Mouse (Mus musculus): ENCODE results near the gene 1110008L16Rik.
"Not testable (repeated sequence)": the region's sequence is repeated elsewhere in the genome, so short reads cannot be mapped to it uniquely, and the experiment has no call there.

The 1110008L16Rik gene

DNA sequence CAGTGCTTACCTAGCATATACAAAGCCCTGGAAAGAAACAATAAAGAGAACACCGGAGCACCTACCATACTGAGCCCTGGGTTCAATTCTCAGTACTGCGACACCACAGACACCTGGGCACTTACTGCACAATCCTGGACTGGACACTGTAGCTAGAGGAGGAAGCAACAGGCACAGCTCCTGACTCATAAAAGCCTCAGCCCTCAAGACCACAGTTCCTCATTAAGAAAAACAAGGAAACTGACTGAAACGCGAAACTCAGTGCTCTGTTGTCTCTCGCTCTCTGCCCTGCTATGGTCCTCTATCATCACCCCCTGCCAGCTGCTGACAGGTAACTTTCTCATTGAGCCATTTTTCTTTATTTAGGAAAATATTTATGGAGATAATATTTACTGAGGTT, at the start of gene 1110008L16Rik:
1110008L16Rik (plus strand) TSS at position 242 of the 400 bp plus-strand sequence.
- DNase-seq (ENCODE audit: inconsistent ontology term): no peak

DNA sequence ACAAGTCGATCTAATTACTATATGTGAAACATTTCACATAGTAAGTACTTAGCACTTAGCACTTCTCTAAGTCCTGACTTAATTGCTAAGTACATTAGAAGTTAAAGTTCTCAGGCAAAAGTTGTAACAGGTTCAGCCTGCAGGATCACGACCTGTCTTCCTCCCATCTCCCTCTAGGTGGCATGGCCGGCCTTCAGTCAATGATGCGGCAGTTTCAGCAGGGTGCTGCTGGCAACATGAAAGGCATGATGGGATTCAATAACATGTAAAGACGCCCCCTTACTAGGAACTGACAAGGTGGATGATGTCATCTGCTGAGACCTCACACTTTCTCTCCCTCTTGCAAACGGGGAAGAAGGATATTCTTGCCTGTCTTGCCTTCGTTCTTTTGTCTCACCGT, 37.4 kb upstream of the 1110008L16Rik start:
- DNase-seq (ENCODE audit: inconsistent ontology term): not testable (repeated sequence)

- not testable (repeated sequence) for DNase-seq (ENCODE audit: inconsistent ontology term)
Observed at GRCm38 (mm10) chr12:55263385-55263784, 36.0 kb upstream of the 1110008L16Rik start.

GRCm38 (mm10) chr12:55272243-55272642, 27.1 kb upstream of the 1110008L16Rik start:
- DNase-seq (ENCODE audit: inconsistent ontology term): no peak

DNA sequence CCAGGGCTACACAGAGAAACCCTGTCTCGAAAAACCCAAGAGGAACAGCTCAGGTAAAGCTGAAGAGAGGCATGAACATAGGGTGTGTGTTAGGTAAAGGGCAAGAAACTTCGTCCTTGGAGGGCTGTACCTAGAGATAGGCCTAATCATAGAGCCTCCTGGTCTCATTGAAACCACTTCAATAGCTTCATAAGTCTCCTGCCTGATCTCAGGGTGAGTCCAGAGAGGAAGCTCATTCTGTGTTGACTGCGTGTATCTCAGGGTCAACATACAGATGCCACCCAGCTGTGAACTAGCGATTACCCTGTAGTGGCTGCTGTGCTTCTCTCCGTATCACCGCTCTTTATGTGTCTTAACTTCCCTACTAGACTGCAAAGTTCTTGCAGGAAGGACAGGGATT, 21.8 kb upstream of the 1110008L16Rik start:
- DNase-seq (ENCODE audit: inconsistent ontology term): not testable (repeated sequence)

DNA sequence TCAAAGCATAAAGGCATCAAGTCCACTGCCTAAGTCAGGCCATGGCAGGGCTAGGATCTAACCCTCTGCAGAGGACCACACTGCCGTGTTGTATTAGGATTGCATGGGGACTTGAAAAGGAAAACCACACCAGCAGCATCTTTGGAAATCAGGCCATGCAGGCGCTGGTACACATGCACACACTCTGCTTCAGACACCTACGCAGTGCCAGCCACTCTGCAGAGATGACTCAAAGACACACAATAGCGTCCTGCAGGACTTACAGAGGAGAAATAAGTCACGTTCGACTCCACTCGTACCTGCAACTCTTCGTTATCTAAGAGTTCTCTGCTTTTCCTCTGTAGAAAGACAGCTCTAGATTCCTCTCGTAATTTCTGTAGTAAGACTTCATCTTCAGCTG, 1.3 kb upstream of the 1110008L16Rik start:
- no peak for DNase-seq (ENCODE audit: inconsistent ontology term)

- DNase-seq (ENCODE audit: inconsistent ontology term): no peak
Observed at GRCm38 (mm10) chr12:55300820-55301351, 1.5 kb downstream of the 1110008L16Rik start.

DNA sequence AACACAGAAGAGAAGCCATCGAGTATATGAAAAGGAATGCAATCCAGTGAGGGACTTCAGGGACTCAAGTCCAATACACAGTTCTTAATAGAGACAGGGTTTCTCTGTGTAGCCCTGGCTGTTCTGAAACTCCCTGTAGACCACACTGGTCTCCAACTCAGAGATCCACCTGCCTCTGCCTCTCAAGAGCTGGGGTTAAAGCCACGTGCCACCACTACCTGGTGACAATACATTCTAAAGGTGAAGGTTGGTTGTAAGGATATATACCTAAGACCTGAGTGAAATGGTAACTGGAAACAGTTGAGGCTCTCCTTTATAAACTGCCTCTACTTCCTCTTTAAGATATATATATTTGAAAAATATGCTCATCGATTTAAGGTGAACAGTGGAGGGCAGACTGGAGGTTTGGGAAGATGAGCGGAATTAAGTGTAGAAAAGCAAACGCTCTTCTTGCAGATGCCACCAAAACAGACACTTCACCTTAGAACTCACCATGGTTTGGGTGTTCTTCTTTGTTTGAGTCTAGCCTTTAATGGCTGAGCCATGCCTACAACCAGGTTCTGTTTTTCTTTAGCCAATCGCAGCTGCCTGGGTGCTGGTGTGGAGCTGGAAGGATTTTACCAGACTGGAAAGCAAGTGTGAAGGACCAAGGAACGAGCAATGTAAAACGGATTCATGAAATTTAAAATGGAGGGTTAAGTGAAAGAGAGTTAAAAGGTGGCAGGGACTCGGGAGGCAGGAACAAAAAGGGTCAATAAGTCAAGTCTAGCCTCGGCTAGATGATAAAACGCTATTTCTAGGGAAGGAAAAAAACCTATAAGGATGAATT, 2.3 kb downstream of the 1110008L16Rik start:
- DNase-seq (ENCODE audit: inconsistent ontology term): peak; percentile 19

GRCm38 (mm10) chr12:55302485-55303441, 3.4 kb downstream of the 1110008L16Rik start, which contains the start of gene Ppp2r3c:
TSS of gene Ppp2r3c (minus strand) at chr12:55302998.
- DNase-seq (ENCODE audit: inconsistent ontology term): peak; percentile 94

- DNase-seq (ENCODE audit: inconsistent ontology term): no peak
Observed at GRCm38 (mm10) chr12:55306371-55306770, 7.0 kb downstream of the 1110008L16Rik start.

- no peak for DNase-seq (ENCODE audit: inconsistent ontology term)
Observed at GRCm38 (mm10) chr12:55307566-55307965, 8.2 kb downstream of the 1110008L16Rik start.

DNA sequence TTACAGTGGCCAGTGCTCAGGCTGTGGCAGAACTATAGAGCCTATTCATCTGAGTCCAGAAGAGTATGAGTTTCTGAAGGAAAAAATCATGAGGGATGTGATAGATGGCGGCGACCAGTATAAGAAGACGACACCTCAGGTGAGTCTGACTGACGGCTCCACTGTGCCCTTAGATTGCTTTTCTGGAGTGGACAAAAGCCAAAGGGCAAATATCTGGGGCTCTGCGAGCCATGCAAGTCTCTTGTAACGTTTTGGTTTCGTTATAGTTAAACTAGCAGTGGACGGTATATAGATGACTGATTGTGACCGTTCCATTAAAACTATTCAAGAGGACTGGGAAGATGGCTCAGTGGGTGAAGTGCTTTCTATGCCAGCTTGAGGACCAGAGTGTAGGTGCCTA, 9.4 kb downstream of the 1110008L16Rik start:
- DNase-seq (ENCODE audit: inconsistent ontology term): no peak

DNA sequence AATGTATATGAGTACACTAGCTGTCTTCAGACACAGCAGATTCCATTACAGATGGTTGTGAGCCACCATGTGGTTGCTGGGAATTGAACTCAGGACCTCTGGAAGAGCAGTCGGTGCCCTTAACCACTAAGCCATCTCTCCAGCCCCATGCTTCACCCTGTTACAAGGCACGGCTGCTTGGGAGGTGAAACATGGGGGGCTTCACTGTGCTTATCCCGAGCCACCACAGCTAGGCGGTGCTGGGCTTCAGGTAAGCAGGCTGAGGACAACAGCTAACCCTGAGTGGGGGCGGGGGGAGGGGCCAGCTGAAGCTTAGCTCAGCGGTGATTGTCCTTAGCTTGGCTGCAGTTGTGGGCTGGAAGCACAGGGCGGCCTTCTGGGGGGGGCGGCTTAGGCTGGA, 10.1 kb downstream of the 1110008L16Rik start:
- no peak for DNase-seq (ENCODE audit: inconsistent ontology term)

DNA sequence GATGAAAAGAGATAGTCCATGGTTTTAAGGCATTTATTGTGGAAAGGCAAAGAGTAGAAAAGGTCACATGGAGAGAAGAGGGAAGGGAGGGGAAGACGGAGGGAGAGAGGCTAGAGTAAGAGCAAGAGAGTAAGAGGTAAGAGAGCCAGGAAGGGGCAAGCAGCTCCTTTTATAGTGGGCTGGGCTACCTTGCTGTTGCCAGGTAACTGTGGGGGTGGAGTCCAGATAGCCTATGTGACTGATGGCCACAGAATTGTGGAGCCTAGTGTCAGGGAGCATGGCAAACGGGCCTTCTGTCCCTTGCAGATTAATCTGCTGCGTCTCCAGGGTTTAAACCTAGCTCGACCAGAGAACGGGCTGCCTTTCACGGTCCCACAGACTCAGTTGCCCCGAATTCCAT, 12.5 kb downstream of the 1110008L16Rik start:
- DNase-seq (ENCODE audit: inconsistent ontology term): no peak

DNA sequence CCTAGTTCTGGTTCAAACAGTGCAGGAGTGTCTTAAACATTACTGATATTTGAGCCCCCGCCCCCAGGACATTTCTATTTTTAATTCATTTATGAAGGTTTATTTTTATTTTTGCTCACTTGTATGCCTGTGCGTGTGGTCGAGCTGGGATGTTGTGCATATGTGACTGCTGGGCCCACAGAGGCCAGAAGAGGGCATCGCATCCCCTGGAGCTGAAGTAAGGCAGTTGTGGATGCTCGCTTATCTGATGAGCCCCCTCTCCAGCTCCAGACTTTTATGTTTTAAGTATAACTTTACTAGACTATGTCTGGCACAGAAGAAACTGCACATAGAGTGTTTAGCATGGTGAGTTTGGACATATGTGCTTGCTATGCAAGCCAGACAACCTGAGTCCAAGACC, 14.5 kb downstream of the 1110008L16Rik start:
- no peak for DNase-seq (ENCODE audit: inconsistent ontology term)

- peak; percentile 36 for DNase-seq (ENCODE audit: inconsistent ontology term)
Observed at GRCm38 (mm10) chr12:55315192-55315591, 15.8 kb downstream of the 1110008L16Rik start.

DNA sequence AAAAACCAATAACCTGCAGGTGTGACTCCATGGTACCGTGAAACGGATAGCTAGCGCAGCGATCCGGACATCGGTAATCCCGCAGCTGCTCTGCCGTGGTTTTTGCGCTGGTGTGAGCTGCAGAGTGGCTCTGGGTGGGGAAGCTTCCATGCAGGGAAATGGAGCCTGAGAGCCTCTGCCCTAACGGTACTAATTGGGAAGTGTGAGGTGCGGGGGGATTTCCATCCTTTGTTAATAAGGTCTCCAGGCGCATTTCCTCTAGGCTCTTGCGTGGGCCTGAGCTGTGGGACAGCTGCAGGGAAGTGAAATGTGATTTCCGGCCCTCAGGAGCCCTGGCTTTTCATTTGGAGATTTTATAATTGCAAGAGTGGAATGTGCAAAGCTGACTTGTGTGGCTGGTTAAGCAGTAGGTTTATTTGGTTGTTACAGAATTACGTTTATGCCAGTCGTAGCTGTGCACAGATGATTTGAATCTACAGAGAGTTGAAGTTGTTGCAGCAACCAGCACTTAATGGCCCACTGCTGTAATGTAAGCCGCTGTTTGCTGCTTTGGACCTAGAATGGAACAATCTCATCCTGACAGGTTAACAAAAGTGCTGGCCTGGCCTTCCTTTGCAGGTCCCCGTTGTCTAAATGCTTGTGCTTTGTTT, 22.4 kb downstream of the 1110008L16Rik start:
- no peak for DNase-seq (ENCODE audit: inconsistent ontology term)

DNA sequence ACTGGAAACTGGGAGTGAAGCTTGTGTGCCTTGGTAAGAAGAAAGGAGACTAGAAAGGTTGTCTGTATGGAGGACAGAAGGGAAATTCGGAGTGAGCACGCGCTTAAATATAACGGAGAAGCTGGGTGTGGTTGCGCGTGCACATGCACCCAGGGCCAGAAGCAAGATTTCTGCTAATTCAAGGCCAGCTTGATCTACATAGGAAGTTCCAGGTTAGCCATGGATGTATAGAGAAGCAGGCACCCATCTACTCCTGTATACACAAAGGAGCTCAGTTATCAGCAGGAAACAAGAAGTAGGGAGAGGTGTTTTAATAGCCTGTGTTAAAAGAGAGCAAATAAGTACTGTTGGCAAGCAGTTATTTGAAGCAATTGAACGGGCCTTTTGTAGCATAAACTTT, 26.3 kb downstream of the 1110008L16Rik start:
- no peak for DNase-seq (ENCODE audit: inconsistent ontology term)

- DNase-seq (ENCODE audit: inconsistent ontology term): no peak
Observed at GRCm38 (mm10) chr12:55328784-55329183, 29.4 kb downstream of the 1110008L16Rik start.

DNA sequence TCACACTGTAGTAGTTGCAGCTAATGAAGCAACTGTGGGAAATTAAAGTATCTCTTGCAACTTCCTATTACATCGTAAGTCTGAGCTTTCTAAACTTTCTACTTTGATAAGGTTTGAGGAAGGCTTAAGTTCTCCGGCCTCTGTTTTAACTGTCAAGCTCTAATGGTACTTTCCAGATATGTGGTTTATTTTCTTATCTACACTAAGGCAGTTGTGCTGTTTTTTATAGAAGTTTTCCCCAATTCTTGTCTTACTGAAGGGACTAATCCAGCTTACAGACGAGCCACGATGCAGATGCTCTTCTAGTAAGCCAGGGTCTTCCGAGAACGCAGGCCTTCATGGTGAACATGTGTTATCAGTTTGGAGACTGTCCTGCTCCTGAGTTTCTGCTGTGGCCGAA, 30.0 kb downstream of the 1110008L16Rik start:
- DNase-seq (ENCODE audit: inconsistent ontology term): no peak

DNA sequence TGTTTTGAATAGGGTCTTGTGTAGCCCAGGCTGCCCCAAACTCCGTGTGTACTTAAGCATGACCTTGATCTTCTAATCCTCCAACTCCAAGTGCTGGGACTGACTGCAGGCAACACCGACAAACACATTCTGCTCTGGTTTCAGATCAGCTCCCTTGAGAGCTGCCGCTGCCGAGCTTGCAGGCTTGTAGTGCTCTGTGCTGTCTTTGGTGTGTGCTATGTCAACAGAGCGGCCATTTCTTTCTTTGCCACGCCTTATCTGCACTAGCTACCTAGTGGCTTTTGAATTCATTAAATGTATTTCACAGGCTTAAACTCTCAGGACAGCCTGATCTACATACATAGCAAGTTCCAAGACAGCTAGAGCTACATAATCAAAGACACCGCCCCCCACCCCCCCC, 34.3 kb downstream of the 1110008L16Rik start:
- DNase-seq (ENCODE audit: inconsistent ontology term): no peak

GRCm38 (mm10) chr12:55338490-55338889, 39.1 kb downstream of the 1110008L16Rik start:
- not testable (repeated sequence) for DNase-seq (ENCODE audit: inconsistent ontology term)

Data from Muller cell, postnatal 12 days (primary cell).